Mouse (Mus musculus): Measurements from ENCODE around the gene Rims1.

Gene Rims1

GRCm38 (mm10) chr1:22587859-22588383, 217.9 kb downstream of the Rims1 start:
- DNase-seq (ENCODE audit: low spot score in 2 of 2): no peak

DNA sequence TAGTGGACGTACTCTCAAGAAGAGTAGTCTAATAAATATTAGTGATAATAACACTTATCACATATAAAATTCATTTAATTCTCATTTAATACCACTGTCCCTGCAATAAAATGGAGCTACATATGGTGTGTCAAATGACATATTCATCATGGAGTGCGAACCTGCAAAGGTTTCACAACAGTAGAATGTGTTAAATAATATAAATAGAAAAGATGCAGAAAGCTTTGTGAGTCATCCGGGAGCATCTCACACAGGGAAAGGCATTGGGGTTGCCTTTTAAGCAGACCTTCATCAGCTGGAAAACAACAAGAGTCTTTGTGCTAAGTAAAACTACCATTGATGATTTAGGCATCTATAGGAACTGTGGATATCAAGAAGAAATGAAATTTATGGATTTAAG, 220.2 kb downstream of the Rims1 start:
- no peak for DNase-seq (ENCODE audit: low spot score in 2 of 2)

DNA sequence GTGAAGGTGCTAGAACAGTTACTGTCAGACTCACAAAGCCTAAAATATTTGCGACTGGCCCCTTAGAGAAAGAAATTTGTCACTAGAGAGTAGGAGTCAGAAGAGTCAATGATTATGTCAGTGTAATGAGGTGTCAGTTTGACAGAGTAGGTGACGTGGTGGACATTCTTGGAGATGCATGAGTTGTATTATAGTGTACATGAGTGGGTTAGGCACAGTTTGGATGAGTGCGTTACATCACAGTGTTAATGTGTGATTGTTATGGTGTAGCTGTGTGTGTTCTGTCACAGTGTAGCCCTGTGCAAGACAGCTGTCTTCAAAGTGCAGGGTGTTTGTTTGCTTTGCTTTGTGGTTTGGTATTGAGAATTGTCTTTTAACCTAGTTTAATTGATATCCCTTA, 226.3 kb downstream of the Rims1 start:
- no peak for DNase-seq (ENCODE audit: low spot score in 2 of 2)

GRCm38 (mm10) chr1:22572720-22573119, 233.1 kb downstream of the Rims1 start:
- no peak for DNase-seq (ENCODE audit: low spot score in 2 of 2)

- DNase-seq (ENCODE audit: low spot score in 2 of 2): no peak
Measured at GRCm38 (mm10) chr1:22546273-22546672, 259.5 kb downstream of the Rims1 start.

DNA sequence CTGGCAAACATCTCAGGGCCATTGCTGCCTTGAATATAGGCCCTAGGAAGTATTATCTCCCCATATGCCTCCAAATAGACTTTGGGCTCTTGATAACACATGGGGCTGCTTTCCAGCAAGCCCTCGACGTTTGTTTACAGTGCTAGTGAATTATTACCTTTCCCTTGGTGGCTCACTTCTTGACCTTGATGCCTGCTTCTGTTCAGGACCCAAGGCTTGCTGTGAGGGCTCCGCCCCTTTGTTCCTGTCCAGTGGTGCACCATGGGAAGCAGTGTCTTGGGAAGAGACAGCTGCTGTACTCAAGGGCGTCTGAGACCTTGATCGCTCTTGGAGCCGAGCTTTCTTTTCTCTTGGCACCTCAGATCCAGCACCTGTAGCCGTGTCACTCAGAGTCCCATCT, 267.7 kb downstream of the Rims1 start:
- DNase-seq (ENCODE audit: low spot score in 2 of 2): no peak

GRCm38 (mm10) chr1:22536776-22537175, 269.0 kb downstream of the Rims1 start:
- no peak for DNase-seq (ENCODE audit: low spot score in 2 of 2)

GRCm38 (mm10) chr1:22535049-22535448, 270.7 kb downstream of the Rims1 start:
- DNase-seq (ENCODE audit: low spot score in 2 of 2): no peak

- peak; percentile 44 to 46 for DNase-seq (ENCODE audit: low spot score in 2 of 2)
Measured at GRCm38 (mm10) chr1:22533146-22534096, 272.4 kb downstream of the Rims1 start.

DNA sequence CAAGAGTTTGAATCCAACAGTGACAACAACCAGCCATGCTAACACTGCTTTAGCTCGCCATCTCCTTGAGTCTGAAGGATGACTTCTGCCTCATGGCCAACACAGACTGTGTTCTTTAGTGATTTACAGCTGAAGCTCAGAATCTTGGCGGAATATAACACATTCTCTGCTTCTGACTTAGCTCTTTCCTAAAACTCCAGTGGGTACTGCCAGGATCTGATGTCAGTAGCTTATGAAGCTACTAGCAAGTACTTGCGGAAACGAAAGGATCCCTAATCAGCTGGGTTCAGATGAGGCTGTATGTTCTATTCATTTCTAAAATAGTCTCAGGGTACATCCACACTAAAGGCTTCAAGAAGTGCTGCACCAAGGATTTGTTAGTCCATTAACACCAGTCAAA, 290.7 kb downstream of the Rims1 start:
- no peak for DNase-seq (ENCODE audit: low spot score in 2 of 2)

DNA sequence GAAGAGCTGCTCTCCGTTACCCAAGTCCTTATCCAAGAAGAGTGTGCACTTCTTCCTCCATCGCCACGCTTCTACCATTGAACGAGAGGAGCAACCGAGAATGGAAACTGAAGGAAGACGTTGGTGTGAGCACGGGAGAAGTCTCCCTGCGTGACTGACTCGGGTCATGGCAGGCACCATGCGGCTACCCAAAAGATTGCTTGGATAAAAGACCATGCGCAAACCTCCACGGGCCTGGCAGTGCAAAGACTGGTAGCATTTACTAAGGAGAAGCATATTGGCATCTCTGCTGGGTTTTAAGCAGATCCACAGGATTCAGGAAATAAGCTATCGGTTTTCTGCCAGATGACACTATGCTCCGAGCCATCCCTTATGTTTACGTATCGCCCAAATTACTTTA, 293.4 kb downstream of the Rims1 start:
- no peak for DNase-seq (ENCODE audit: low spot score in 2 of 2)

DNA sequence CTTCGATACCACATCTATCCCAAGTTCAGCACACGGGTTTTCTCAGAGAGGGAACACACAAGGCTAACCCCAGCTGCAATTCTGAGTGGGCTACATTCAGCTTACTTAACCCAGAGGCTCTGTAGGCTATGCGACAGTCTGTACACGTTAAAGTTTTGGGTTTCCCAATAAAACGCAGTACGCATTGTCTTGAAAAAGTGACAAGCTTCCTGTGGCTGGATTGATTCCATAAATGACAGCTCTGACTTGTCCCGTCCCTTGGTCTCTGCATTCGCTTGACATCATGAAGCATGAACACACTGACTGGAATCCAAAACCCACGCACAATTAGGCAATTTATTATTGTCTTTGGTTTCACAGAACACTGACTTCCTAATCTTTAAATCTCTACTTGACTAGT, 294.2 kb downstream of the Rims1 start:
- no peak for DNase-seq (ENCODE audit: low spot score in 2 of 2)

DNA sequence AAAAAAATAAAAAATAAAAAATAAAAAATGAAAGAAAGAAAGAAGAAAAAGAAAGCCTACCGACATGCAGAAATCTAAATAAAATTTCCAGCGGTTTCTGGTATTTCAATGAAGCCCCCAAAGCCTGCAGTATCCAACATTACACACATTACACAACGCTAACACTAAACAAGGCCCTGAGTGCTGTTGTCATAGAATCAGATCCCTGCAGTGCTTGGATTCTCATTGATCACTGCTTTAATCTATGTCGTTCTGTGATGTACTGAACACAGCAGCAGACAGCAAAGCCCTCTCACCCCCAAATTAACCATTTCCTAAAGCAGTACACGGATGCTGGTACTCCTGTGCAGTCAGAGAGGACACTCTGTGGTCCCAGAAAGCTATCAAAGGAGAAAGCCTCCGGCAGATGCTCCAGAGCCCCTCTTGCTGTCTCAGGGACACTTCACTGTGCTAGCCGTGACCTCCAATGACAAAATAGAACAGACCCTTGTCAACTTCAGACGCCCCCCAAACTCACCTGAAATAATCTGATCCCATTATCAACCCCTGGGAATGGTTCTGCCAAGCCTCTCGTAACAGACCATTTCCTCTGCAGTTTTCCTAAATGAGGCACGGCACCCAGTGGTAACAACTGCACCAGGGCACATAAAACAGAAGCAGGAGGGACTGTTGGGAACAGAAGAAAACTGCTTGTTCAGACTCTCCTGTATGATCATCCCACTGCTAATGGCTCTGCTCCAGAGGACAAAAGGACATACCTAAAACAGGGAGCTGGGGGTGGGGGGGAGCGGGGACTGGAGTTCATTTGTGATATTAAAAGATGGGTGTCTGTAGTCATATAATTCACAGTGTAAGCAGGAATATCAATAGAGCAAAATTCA, 296.8 kb downstream of the Rims1 start:
- no peak for DNase-seq (ENCODE audit: low spot score in 2 of 2)

DNA sequence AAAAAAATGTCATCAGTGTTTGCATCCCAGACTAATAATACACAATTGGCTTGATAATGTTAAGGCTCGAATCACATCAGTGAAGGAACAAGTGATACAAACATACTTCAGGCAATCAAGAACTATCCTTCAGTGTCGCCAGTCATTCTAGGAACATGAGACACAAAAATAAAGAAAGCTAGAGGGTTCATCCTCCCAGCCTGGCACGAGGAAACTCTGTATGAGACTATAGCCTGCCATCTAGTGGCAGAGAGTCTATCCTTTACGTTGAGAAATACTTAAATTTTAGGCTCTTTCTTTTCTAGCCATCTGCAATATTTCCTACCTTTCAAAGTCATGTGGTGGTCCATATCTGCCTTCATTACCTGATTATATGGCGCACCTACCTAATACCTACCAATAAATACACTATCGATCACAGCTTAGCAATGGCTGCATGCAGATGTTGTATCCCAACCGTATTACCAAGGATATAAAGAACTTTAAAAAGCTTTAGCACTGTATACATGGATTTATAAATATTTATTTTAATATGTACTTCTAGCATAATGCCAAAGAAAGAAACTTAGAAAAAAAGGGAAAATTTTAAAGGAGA, 318.4 kb downstream of the Rims1 start:
- DNase-seq (ENCODE audit: low spot score in 2 of 2): no peak

GRCm38 (mm10) chr1:22476220-22476619, 329.6 kb downstream of the Rims1 start:
- DNase-seq (ENCODE audit: low spot score in 2 of 2): no peak

- DNase-seq (ENCODE audit: low spot score in 2 of 2): no peak
Measured at GRCm38 (mm10) chr1:22467033-22467432, 338.8 kb downstream of the Rims1 start.

DNA sequence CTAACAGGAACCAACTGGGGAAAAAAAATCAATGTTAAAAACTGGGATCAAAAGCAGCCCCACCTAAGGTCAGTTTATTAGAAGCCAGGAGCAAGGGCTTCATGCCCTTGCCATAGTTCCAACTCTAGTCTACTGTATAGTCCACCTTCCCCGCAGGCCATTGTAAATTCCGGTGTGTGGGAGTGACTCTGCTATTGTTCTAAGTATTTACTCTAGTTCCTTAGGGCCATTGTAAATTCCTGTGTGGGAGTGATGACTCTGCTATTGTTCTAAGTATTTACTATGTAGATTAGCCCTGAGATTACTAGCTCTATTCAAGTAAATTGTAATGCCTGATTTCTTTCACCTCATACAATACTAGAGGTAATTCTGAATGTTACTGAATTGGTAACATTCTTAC, 339.2 kb downstream of the Rims1 start:
- no peak for DNase-seq (ENCODE audit: low spot score in 2 of 2)

- no peak for DNase-seq (ENCODE audit: low spot score in 2 of 2)
Measured at GRCm38 (mm10) chr1:22424020-22424419, 381.8 kb downstream of the Rims1 start.

DNA sequence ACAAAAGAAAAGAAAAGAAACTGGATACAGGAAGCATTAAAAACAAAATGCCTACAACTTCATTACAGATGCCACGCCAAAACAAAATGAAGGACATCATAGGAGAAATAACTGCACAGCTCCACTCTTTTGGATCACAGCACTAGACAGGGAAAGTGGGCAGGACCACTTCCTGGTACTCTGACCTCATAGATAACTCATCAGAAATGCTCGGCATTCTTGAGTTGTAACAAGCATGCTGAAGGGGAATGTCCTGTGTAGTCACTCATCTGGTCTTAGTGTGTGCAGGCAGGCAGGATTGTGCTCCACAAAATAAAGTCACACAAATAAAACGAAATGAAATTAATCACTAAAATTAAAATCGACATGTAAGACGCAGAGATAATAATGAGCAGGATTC, 383.7 kb downstream of the Rims1 start:
- no peak for DNase-seq (ENCODE audit: low spot score in 2 of 2)

- DNase-seq (ENCODE audit: low spot score in 2 of 2): no peak
Measured at GRCm38 (mm10) chr1:22410173-22410572, 395.6 kb downstream of the Rims1 start.

- DNase-seq (ENCODE audit: low spot score in 2 of 2): no peak
Measured at GRCm38 (mm10) chr1:22386361-22386760, 419.4 kb downstream of the Rims1 start.

GRCm38 (mm10) chr1:22377652-22378051, 428.1 kb downstream of the Rims1 start:
- no peak for DNase-seq (ENCODE audit: low spot score in 2 of 2)
